Mouse (Mus musculus) midbrain, embryonic 14.5 days (tissue): ENCODE results near the gene Cdh20. TPM values are rescaled to one million over a fixed set of nuclear protein-coding genes. Genes with fewer than 3 reads are reported as not detected.
"Not testable (repeated sequence)": the region's sequence is repeated elsewhere in the genome, so short reads cannot be mapped to it uniquely, and the experiment has no call there.

Experiments used
- ATAC-seq: fragments of 200-750 bp; cut with Nextera tagmentation; 2 replicates; pipeline ENCODE4 v1.8.0; 2017; ENCODE audit warnings: moderate number of reproducible peaks, moderate library complexity; ENCODE audit not compliant: low FRiP score, low TSS enrichment
- DNase-seq: peaks from one replicate; pipeline ENCODE4 v3.0.0-alpha.2; 2015
- H3K27ac ChIP-seq: fragments of 300-500 bp; sonication (generic); replicated peaks from 2 replicates; pipeline ENCODE4 v1.5.1; 2014; ENCODE audit warnings: mild to moderate bottlenecking, low read depth, low read length, moderate library complexity
- H3K27me3 ChIP-seq: fragments of 300-500 bp; sonication (generic); 2 replicates; pipeline ENCODE4 v1.6.1; 2014; ENCODE audit warnings: low read length, control low read depth, mixed read lengths; ENCODE audit not compliant: control insufficient read depth, insufficient read depth
- H3K36me3 ChIP-seq: fragments of 300-500 bp; sonication (generic); 2 replicates; pipeline ENCODE4 v1.6.1; 2014; ENCODE audit warnings: low read length, control low read depth; ENCODE audit not compliant: control insufficient read depth, insufficient read depth
- H3K4me1 ChIP-seq: fragments of 300-500 bp; sonication (generic); 2 replicates; pipeline ENCODE4 v1.6.1; 2014; ENCODE audit warnings: mild to moderate bottlenecking, antibody characterized with exemption, low read length, control low read depth; ENCODE audit not compliant: control insufficient read depth, insufficient read depth
- H3K4me2 ChIP-seq: fragments of 300-500 bp; sonication (generic); 2 replicates; pipeline ENCODE4 v1.6.1; 2014; ENCODE audit warnings: mild to moderate bottlenecking, low read length, moderate library complexity
- H3K4me3 ChIP-seq: fragments of 300-500 bp; sonication (generic); replicated peaks from 2 replicates; pipeline ENCODE4 v1.5.1; 2014; ENCODE audit warnings: low read depth, low read length
- H3K9ac ChIP-seq: fragments of 300-500 bp; sonication (generic); replicated peaks from 2 replicates; pipeline ENCODE4 v1.6.1; 2014; ENCODE audit warnings: mild to moderate bottlenecking, low read length, moderate library complexity
- H3K9me3 ChIP-seq: fragments of 300-500 bp; sonication (generic); 2 replicates; pipeline ENCODE4 v1.6.1; 2016; ENCODE audit warnings: low read length, control low read depth, mixed read lengths; ENCODE audit not compliant: control insufficient read depth
- WGBS: fragments of 180-500 bp; shearing (Covaris S2); extraction: QIAGEN DNeasy Blood & Tissue Kit; methylation state at CpG from one replicate; pipeline ENCODE4 v1.1.7; 2014; 5-methylcytosine and 5-hydroxymethylcytosine counted together
- polyA plus RNA-seq: library from polyadenylated mRNA; unstranded; fragments of >200 nt; fragmentation: Nextera tagmentation; extraction: Ambion mirVana; gene quantifications from 2 replicates; pipeline ENCODE4 v1.2.1, GENCODE M21; 2014

Gene Cdh20
- polyA plus RNA-seq, 1 experiment from 2014 or later, result 1.4 TPM

GRCm38 (mm10) chr1:104936966-104937365, 168.6 kb downstream of the Cdh20 start:
- H3K4me1 ChIP-seq, result no peaks in the 10 kb centered on the region

GRCm38 (mm10) chr1:104939156-104939555, 170.8 kb downstream of the Cdh20 start:
- H3K9ac ChIP-seq, result no peak overlapping the region
- H3K4me2 ChIP-seq, result no peak overlapping the region
- no peak overlapping the region for H3K27ac ChIP-seq
- H3K36me3 ChIP-seq, result no peaks in the 10 kb centered on the region
- ATAC-seq, result no peak
- H3K9me3 ChIP-seq, result no peaks in the 10 kb centered on the region
- H3K27me3 ChIP-seq, result no peaks in the 10 kb centered on the region
- no peaks in the 10 kb centered on the region for H3K4me1 ChIP-seq
- DNase-seq, result no peak
- no peak overlapping the region for H3K4me3 ChIP-seq

More at GRCm38 (mm10) chr1:104936966-104937365, 168.6 kb downstream of the Cdh20 start:
- H3K27me3 ChIP-seq, result no peaks in the 10 kb centered on the region
- no peak overlapping the region for H3K4me2 ChIP-seq
- no peak overlapping the region for H3K9ac ChIP-seq
- no peak for DNase-seq
- 85% methylated on average over 4 of the region's 4 CpGs for WGBS
- ATAC-seq, result no peak
- no peak overlapping the region for H3K4me3 ChIP-seq
- H3K36me3 ChIP-seq, result no peaks in the 10 kb centered on the region
- no peaks in the 10 kb centered on the region for H3K9me3 ChIP-seq
- no peak overlapping the region for H3K27ac ChIP-seq

- no peaks in the 10 kb centered on the region for H3K27me3 ChIP-seq
- H3K36me3 ChIP-seq, result no peaks in the 10 kb centered on the region
- no peak overlapping the region for H3K27ac ChIP-seq
- H3K4me3 ChIP-seq, result no peak overlapping the region
- ATAC-seq (peak; percentile 87; the same call in 1 of the 2 replicates), DNase-seq (peak; percentile 86)
- no peaks in the 10 kb centered on the region for H3K4me1 ChIP-seq
- H3K9ac ChIP-seq, result 0 out of 2 replicates have a peak overlapping the region, but pooled peaks have one; percentile 10
- no peak overlapping the region for H3K4me2 ChIP-seq
- 5% methylated on average over 2 of the region's 2 CpGs for WGBS
- no peaks in the 10 kb centered on the region for H3K9me3 ChIP-seq
These were observed 176.3 kb downstream of the Cdh20 start for GRCm38 (mm10) chr1:104944470-104945109.

- H3K27ac ChIP-seq, result no peak overlapping the region
- no peak overlapping the region for H3K4me2 ChIP-seq
- H3K4me3 ChIP-seq, result no peak overlapping the region
- H3K36me3 ChIP-seq, result no peaks in the 10 kb centered on the region
- no peaks in the 10 kb centered on the region for H3K4me1 ChIP-seq
- H3K9me3 ChIP-seq, result no peaks in the 10 kb centered on the region
- peak; percentile 44 for ATAC-seq
- DNase-seq, result no peak
- H3K27me3 ChIP-seq, result no peaks in the 10 kb centered on the region
- 94% methylated on average over 2 of the region's 2 CpGs for WGBS
- H3K9ac ChIP-seq, result 0 out of 2 replicates have a peak overlapping the region, but pooled peaks have one; percentile 10
These were observed 176.8 kb downstream of the Cdh20 start for GRCm38 (mm10) chr1:104945110-104945489.

GRCm38 (mm10) chr1:104949640-104950039, 181.3 kb downstream of the Cdh20 start:
- ATAC-seq, H3K4me2 ChIP-seq, H3K4me3 ChIP-seq, H3K9me3 ChIP-seq, H3K27ac ChIP-seq, H3K36me3 ChIP-seq, DNase-seq, H3K27me3 ChIP-seq, H3K4me1 ChIP-seq, H3K9ac ChIP-seq: not testable (repeated sequence)
- WGBS, result 89% methylated on average over 2 of the region's 2 CpGs

- H3K4me1 ChIP-seq, result 0 out of 2 replicates have a peak, but pooled peaks cover 2% of the 10 kb centered on the region
- no peak overlapping the region for H3K9ac ChIP-seq
- DNase-seq (peak; percentile 50), ATAC-seq (no peak; the same call in 1 of the 2 replicates)
- H3K4me2 ChIP-seq, result no peak overlapping the region
- H3K36me3 ChIP-seq, result no peaks in the 10 kb centered on the region
- H3K9me3 ChIP-seq, result no peaks in the 10 kb centered on the region
- no peak overlapping the region for H3K27ac ChIP-seq
- 18% methylated on average over 6 of the region's 6 CpGs for WGBS
- no peak overlapping the region for H3K4me3 ChIP-seq
- H3K27me3 ChIP-seq, result no peaks in the 10 kb centered on the region
These were observed 188.7 kb downstream of the Cdh20 start for GRCm38 (mm10) chr1:104957046-104957445.

GRCm38 (mm10) chr1:104961670-104962069, 193.3 kb downstream of the Cdh20 start:
- no peaks in the 10 kb centered on the region for H3K27me3 ChIP-seq
- 95% methylated on average over 3 of the region's 3 CpGs for WGBS
- H3K9ac ChIP-seq, result no peak overlapping the region
- no peaks in the 10 kb centered on the region for H3K9me3 ChIP-seq
- H3K27ac ChIP-seq, result no peak overlapping the region
- 0 out of 2 replicates have a peak, but pooled peaks cover 2% of the 10 kb centered on the region for H3K4me1 ChIP-seq
- no peak overlapping the region for H3K4me3 ChIP-seq
- DNase-seq, result no peak
- no peaks in the 10 kb centered on the region for H3K36me3 ChIP-seq
- ATAC-seq, result no peak
- H3K4me2 ChIP-seq, result no peak overlapping the region

GRCm38 (mm10) chr1:104962257-104962656, 193.9 kb downstream of the Cdh20 start:
- no peak overlapping the region for H3K9ac ChIP-seq
- no peaks in the 10 kb centered on the region for H3K27me3 ChIP-seq
- H3K9me3 ChIP-seq, result no peaks in the 10 kb centered on the region
- no peak for ATAC-seq
- H3K4me1 ChIP-seq, result 0 out of 2 replicates have a peak, but pooled peaks cover 2% of the 10 kb centered on the region
- H3K4me3 ChIP-seq, result no peak overlapping the region
- peak; percentile 23 for DNase-seq
- 67% methylated on average over 4 of the region's 4 CpGs for WGBS
- H3K4me2 ChIP-seq, result no peak overlapping the region
- H3K27ac ChIP-seq, result no peak overlapping the region
- no peaks in the 10 kb centered on the region for H3K36me3 ChIP-seq

GRCm38 (mm10) chr1:104979068-104979467, 210.7 kb downstream of the Cdh20 start:
- ATAC-seq (no peak), DNase-seq (peak; percentile 80)
- H3K4me1 ChIP-seq, result no peaks in the 10 kb centered on the region
- H3K27me3 ChIP-seq, result no peaks in the 10 kb centered on the region
- no peak overlapping the region for H3K4me2 ChIP-seq
- no peaks in the 10 kb centered on the region for H3K36me3 ChIP-seq
- H3K9ac ChIP-seq, result no peak overlapping the region
- no peaks in the 10 kb centered on the region for H3K9me3 ChIP-seq
- no peak overlapping the region for H3K27ac ChIP-seq
- 57% methylated on average over 2 of the region's 2 CpGs for WGBS
- no peak overlapping the region for H3K4me3 ChIP-seq
